Mouse (Mus musculus) E14TG2a.4 (cell line): ENCODE results near the gene Zfp652.

Experiments
- CTCF ChIP-seq: conservative IDR thresholded peaks from 2 replicates; pipeline ENCODE4 v1.5.1; 2014; ENCODE audit warnings: low read length
- NANOG ChIP-seq: IDR thresholded peaks from 2 replicates; pipeline ENCODE4 v1.6.1; 2014; ENCODE audit warnings: borderline replicate concordance, low read length, mixed read lengths
- POU5F1 ChIP-seq: IDR thresholded peaks from 2 replicates; pipeline ENCODE4 v1.6.1; 2014; ENCODE audit warnings: low read length, borderline replicate concordance

DNA sequence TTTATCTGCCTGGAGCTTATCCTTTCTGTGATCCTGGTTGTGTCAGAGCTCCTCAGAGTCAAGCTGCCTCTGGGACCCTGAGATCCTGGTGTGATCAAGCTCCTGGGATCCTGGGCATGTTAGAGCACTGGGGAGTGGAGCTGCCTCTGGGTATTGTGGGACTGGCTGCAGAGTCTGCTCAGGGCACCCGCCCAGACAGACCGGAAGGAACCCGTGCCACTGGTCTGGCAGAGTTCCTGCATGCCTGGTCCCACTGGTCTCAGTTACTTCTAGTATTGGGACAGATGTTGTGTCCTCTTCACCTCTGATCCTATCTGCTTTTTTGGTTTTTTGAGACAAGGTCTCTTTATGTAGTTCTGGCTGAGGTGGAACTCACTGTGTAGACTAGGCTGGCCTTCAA, 25.3 kb downstream of the Zfp652 start:
- TF ChIP-seq CTCF (no peak), NANOG (no peak), POU5F1 (no peak)
